Mouse (Mus musculus): ENCODE measurements around the gene 1700018F24Rik. TPM values are rescaled to one million over a fixed set of nuclear protein-coding genes. Genes with fewer than 3 reads are reported as not detected.
"Not testable (repeated sequence)": the region's sequence is repeated elsewhere in the genome, so short reads cannot be mapped to it uniquely, and the experiment has no call there.

The 1700018F24Rik gene
- polyA plus RNA-seq (2012; rRNA removed): not detected in 2 replicates

DNA sequence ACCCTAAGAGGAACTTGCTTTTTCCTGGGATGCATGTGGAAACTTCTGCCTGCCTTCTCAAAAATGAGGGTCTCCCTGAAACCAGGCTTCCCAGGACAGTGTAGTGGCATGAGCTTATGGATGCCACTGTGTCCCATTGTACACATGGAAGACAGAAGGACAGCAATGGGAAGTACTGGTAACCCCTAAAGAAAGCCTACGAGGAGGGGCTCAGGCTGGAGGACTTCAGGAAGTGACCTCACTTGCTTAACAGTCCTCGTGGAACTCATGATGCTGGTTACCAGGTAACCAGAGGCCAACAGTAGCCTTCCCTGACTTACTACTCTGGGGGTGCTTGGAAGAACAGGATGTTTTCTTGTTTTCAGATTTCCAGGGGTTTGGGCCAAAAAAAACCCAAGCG is at the start of gene 1700018F24Rik:
Gene 1700018F24Rik (plus strand): TSS at position 301 of the 400 bp plus-strand sequence.
- WGBS: 45% methylated on average over 3 of the region's 3 CpGs
- not testable (repeated sequence) for H3K27ac ChIP-seq (ENCODE audit: insufficient read depth, low read depth, low read length); H3K27me3 ChIP-seq (ENCODE audit: control insufficient read depth, insufficient read depth, low read length); H3K4me3 ChIP-seq (ENCODE audit: low read depth, low read length); H3K4me1 ChIP-seq (ENCODE audit: control insufficient read depth, insufficient read depth, insufficient read length, low read length); H3K36me3 ChIP-seq (ENCODE audit: control insufficient read depth, insufficient read depth, low read length)

DNA sequence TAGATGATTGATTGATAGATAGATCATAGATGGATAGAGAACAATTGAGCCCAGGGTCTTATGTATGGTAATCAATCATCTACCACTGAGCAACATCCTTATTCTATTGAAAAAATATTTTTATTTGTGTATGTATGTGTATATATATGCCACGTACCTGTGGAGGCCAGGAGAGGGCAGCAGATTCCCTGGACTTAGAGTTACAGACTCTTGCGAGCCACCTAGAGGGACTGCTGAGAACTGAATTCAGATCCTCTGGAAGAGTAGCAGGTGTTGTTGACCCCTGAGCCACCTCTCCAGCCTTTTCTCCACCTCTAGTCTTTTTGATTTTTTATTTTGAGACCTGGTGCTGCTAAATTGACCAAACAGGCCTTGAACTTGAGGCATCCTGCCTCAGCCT is 44.3 kb upstream of the 1700018F24Rik start:
- Histone ChIP-seq H3K4me3 (ENCODE audit: low read depth, low read length) (no peak overlapping the region), H3K36me3 (ENCODE audit: control insufficient read depth, insufficient read depth, low read length) (no peaks in the 10 kb centered on the region), H3K27ac (ENCODE audit: insufficient read depth, low read depth, low read length) (no peak overlapping the region), H3K4me1 (ENCODE audit: control insufficient read depth, insufficient read depth, insufficient read length, low read length) (no peaks in the 10 kb centered on the region), H3K27me3 (ENCODE audit: control insufficient read depth, insufficient read depth, low read length) (no peaks in the 10 kb centered on the region)
- WGBS: 61% methylated on average over 2 of the region's 2 CpGs
- TF ChIP-seq POLR2A (IDR thresholded peaks at IDR 0.05; ENCODE audit: low read depth, low read length) (no peak), CTCF (IDR thresholded peaks at IDR 0.05; ENCODE audit: extremely low read depth, insufficient read length, insufficient replicate concordance, low read depth, low read length) (peak; percentile 61; the same call in 1 of the 2 replicates)

DNA sequence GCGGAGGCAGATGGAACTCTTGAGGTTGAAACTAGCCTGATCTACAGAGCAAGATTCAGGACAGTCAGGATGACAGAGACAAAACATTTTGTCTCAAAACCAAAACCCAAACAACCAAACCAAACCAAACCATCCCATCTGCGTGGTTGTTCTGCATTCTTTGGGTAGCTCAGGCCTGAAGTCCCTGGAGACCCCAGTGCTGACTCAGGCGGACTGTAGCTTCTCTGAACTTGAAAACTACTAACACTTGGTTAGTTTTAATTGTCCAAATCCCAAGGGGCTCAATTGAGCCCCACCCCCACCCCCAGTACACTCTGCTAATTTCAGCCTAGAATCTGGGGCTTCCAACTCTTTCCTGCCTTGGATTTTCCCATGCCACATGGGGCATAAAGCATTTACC is 39.4 kb upstream of the 1700018F24Rik start:
- Histone ChIP-seq H3K4me3 (ENCODE audit: low read depth, low read length) (no peak overlapping the region), H3K4me1 (ENCODE audit: control insufficient read depth, insufficient read depth, insufficient read length, low read length) (peaks cover 2% of the 10 kb centered on the region; the same call in 1 of the 2 replicates), H3K27me3 (ENCODE audit: control insufficient read depth, insufficient read depth, low read length) (no peaks in the 10 kb centered on the region), H3K36me3 (ENCODE audit: control insufficient read depth, insufficient read depth, low read length) (no peaks in the 10 kb centered on the region), H3K27ac (ENCODE audit: insufficient read depth, low read depth, low read length) (no peak overlapping the region)
- 88% methylated on average over 3 of the region's 3 CpGs for WGBS
- TF ChIP-seq POLR2A (IDR thresholded peaks at IDR 0.05; ENCODE audit: low read depth, low read length) (no peak), CTCF (IDR thresholded peaks at IDR 0.05; ENCODE audit: extremely low read depth, insufficient read length, insufficient replicate concordance, low read depth, low read length) (no peak)

DNA sequence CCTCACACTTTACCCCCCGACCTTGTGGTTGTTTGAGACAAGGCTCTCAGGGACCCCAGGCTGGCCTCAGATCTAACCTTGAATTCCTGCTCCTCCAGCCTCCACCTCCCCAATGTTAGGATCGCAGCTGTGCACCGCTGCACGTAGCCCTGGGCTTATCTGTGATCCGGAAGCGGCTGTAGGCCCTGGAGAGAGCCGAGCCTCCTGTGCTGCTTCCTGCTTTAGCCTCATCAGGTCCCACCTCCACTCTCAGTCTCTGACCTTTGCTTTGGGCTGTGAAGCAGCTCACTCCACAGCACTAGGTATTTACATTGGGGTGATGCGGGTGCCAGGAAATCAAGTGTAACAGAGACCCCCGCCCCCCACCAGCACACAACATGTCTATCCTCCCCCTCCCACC is 38.3 kb upstream of the 1700018F24Rik start:
- WGBS: 37% methylated on average over 9 of the region's 9 CpGs
- Histone ChIP-seq H3K27ac (ENCODE audit: insufficient read depth, low read depth, low read length) (no peak overlapping the region), H3K36me3 (ENCODE audit: control insufficient read depth, insufficient read depth, low read length) (no peaks in the 10 kb centered on the region), H3K27me3 (ENCODE audit: control insufficient read depth, insufficient read depth, low read length) (no peaks in the 10 kb centered on the region), H3K4me1 (ENCODE audit: control insufficient read depth, insufficient read depth, insufficient read length, low read length) (peaks cover 2% of the 10 kb centered on the region; the same call in 1 of the 2 replicates), H3K4me3 (ENCODE audit: low read depth, low read length) (no peak overlapping the region)
- TF ChIP-seq POLR2A (IDR thresholded peaks at IDR 0.05; ENCODE audit: low read depth, low read length): no peak
- TF ChIP-seq CTCF (IDR thresholded peaks at IDR 0.05; ENCODE audit: extremely low read depth, insufficient read length, insufficient replicate concordance, low read depth, low read length): no peak

DNA sequence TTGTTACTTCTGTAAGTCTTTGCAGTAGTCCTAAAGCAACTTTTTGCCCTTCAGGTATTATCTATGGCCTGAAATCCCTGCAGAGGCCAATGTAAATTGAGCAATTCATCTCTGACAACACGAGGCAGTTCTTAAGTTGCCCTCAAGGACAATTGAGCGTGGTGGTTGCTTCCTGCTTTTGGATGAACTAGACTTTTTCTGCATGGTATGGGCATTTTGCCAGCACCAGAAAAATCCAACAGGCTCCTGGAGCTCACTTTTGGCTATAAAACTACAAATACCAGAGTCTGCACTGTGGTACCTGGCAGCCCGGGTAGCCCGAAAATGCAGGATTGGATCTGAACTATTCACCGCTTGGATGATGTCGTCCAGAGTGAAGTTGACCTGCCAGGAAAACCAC is 37.2 kb upstream of the 1700018F24Rik start:
- Histone ChIP-seq H3K4me1 (ENCODE audit: control insufficient read depth, insufficient read depth, insufficient read length, low read length) (peaks cover 2% of the 10 kb centered on the region; the same call in 1 of the 2 replicates), H3K4me3 (ENCODE audit: low read depth, low read length) (no peak overlapping the region), H3K36me3 (ENCODE audit: control insufficient read depth, insufficient read depth, low read length) (no peaks in the 10 kb centered on the region), H3K27ac (ENCODE audit: insufficient read depth, low read depth, low read length) (no peak overlapping the region), H3K27me3 (ENCODE audit: control insufficient read depth, insufficient read depth, low read length) (no peaks in the 10 kb centered on the region)
- TF ChIP-seq CTCF (IDR thresholded peaks at IDR 0.05; ENCODE audit: extremely low read depth, insufficient read length, insufficient replicate concordance, low read depth, low read length): no peak
- no peak for TF ChIP-seq POLR2A (IDR thresholded peaks at IDR 0.05; ENCODE audit: low read depth, low read length)
- WGBS: 72% methylated on average over 6 of the region's 6 CpGs

DNA sequence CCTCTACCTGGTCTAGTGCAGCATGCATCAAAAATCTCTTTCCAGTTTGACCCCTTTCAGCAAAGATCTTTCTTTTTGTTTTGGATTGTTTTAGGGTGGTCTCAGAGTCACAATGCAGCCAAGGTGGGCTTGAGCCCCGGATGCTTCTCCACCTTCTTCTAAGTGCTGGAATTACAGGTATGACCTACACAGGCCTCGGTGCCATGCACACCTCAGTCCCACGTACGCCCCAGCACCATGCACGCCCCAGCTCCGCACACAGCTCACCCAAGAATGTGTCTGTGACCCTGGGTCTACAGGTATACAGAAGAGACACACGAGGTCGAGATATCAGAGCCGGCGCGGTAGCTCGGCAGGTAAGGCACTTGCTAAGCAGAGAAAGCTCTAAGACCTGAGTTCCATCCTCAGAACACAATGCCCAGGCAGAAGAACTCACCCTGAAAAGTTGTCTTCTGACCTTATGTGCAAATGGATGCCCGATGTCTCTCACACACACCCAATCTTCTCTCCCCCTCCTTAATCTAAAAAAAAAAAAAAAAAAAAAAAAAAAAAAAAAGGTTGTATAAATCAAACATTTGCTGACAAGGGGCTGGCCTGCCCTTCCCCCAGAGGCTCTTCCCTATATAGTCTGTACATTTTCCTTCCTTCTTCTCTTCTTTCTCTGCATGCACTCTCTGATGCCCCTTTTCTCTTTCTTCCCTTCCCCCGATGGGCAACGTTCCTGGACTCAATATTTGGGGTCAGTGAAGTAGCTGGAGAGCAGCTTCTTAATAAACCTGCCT is 33.7 kb upstream of the 1700018F24Rik start:
- WGBS: 83% methylated on average over 15 of the region's 15 CpGs
- H3K36me3 ChIP-seq (ENCODE audit: control insufficient read depth, insufficient read depth, low read length): no peaks in the 10 kb centered on the region
- H3K27ac ChIP-seq (ENCODE audit: insufficient read depth, low read depth, low read length): no peak overlapping the region
- no peak overlapping the region for H3K4me3 ChIP-seq (ENCODE audit: low read depth, low read length)
- TF ChIP-seq POLR2A (IDR thresholded peaks at IDR 0.05; ENCODE audit: low read depth, low read length): no peak
- no peak for TF ChIP-seq CTCF (IDR thresholded peaks at IDR 0.05; ENCODE audit: extremely low read depth, insufficient read length, insufficient replicate concordance, low read depth, low read length)
- no peaks in the 10 kb centered on the region for H3K27me3 ChIP-seq (ENCODE audit: control insufficient read depth, insufficient read depth, low read length)
- peaks cover 2% of the 10 kb centered on the region; the same call in 1 of the 2 replicates for H3K4me1 ChIP-seq (ENCODE audit: control insufficient read depth, insufficient read depth, insufficient read length, low read length)

DNA sequence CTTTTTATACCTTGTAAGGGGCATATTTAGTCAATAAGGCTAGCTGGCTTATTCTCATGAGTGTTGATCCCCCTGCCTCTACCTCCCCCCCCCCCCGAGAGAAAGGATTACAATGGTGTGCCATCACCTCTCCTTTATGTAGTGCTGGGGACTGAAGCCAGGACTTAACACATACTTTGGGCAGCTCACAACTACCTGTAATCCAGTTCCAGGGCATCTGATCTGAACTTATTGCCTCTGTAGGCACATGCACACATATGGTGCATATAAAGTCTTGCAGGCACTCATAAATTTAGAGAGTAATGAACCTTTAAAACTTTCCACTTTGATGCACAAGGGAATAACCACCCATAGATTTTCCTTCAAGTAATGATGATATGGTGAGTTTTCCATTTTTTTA is 28.5 kb upstream of the 1700018F24Rik start:
- Histone ChIP-seq H3K4me3 (ENCODE audit: low read depth, low read length) (no peak overlapping the region), H3K27ac (ENCODE audit: insufficient read depth, low read depth, low read length) (no peak overlapping the region), H3K27me3 (ENCODE audit: control insufficient read depth, insufficient read depth, low read length) (no peaks in the 10 kb centered on the region), H3K4me1 (ENCODE audit: control insufficient read depth, insufficient read depth, insufficient read length, low read length) (no peaks in the 10 kb centered on the region), H3K36me3 (ENCODE audit: control insufficient read depth, insufficient read depth, low read length) (no peaks in the 10 kb centered on the region)
- no peak for TF ChIP-seq CTCF (IDR thresholded peaks at IDR 0.05; ENCODE audit: extremely low read depth, insufficient read length, insufficient replicate concordance, low read depth, low read length)
- no peak for TF ChIP-seq POLR2A (IDR thresholded peaks at IDR 0.05; ENCODE audit: low read depth, low read length)
- 84% methylated on average over 1 of the region's 1 CpGs for WGBS

DNA sequence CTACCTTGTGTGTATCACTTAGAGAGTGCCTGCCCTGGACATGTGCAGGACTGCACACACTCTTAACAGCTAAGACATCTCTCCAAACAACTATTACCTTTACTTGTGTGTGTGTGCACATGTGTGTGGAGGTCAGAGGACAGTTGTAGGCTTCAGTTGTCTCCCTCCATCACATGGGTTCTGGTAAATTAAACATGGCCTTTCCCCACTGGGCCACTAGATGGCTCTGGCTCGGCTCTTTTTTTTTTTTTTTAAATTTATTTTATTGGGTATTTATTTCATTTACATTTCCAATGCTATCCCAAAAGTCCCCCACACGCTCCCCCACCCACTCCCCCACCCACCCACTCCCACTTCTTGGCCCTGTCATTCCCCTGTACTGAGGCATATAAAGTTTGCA is 26.0 kb upstream of the 1700018F24Rik start:
- H3K4me3 ChIP-seq (ENCODE audit: low read depth, low read length); H3K27me3 ChIP-seq (ENCODE audit: control insufficient read depth, insufficient read depth, low read length); H3K4me1 ChIP-seq (ENCODE audit: control insufficient read depth, insufficient read depth, insufficient read length, low read length); H3K27ac ChIP-seq (ENCODE audit: insufficient read depth, low read depth, low read length); H3K36me3 ChIP-seq (ENCODE audit: control insufficient read depth, insufficient read depth, low read length): not testable (repeated sequence)
- 11% methylated on average over 2 of the region's 2 CpGs for whole genome bisulfite sequencing

DNA sequence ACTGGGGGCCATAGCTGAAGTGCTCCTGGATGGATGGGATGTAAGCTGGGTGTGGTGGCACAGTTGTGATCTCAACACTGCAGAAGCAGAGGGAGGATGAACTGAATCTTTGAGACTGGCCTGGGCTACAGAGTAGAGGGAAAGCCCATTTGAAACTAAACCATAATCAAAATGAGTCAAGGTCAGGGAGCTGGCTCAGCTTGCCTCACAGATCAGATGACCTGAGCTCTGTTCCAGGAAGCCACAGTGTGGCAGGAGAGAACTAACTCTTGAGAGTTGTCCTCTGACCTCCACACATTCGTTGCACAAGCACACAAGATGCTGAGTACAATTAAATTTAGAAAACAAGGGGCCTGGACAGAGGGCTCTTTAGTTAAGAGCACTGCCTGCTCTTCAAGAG is 22.5 kb upstream of the 1700018F24Rik start:
- H3K36me3 ChIP-seq (ENCODE audit: control insufficient read depth, insufficient read depth, low read length); H3K4me1 ChIP-seq (ENCODE audit: control insufficient read depth, insufficient read depth, insufficient read length, low read length); H3K27ac ChIP-seq (ENCODE audit: insufficient read depth, low read depth, low read length); H3K27me3 ChIP-seq (ENCODE audit: control insufficient read depth, insufficient read depth, low read length); H3K4me3 ChIP-seq (ENCODE audit: low read depth, low read length): not testable (repeated sequence)
- 3% methylated on average over 1 of the region's 1 CpGs for WGBS

DNA sequence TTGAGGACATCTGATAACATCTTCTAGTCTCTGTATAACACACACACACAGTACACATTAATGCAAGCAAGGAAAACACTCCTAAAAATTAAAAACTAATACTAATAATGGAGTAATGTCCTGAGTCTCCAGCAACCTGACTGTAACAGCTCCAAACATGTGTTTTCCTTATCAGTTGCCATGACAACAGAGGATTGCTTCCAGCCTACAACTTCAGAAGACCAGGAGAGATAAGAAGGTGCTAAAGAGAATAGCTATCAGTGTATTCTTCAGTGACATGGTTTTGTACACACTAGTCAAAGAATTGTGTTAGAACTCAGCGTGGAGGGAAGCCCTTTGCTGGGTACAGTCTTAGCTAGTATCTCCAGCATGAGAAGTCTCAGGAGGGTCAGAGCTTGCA is 22.1 kb upstream of the 1700018F24Rik start:
- WGBS: 20% methylated on average over 1 of the region's 1 CpGs

More for the DNA sequence above, 22.1 kb upstream of the 1700018F24Rik start:
- not testable (repeated sequence) for H3K4me3 ChIP-seq (ENCODE audit: low read depth, low read length); H3K27me3 ChIP-seq (ENCODE audit: control insufficient read depth, insufficient read depth, low read length); H3K36me3 ChIP-seq (ENCODE audit: control insufficient read depth, insufficient read depth, low read length); H3K4me1 ChIP-seq (ENCODE audit: control insufficient read depth, insufficient read depth, insufficient read length, low read length); H3K27ac ChIP-seq (ENCODE audit: insufficient read depth, low read depth, low read length)
